Mouse (Mus musculus) limb, embryonic 14.5 days (tissue): Measurements from ENCODE around the gene Tlx2. TPM values are rescaled to one million over a fixed set of nuclear protein-coding genes. Genes with fewer than 3 reads are reported as not detected.
A peak's percentile ranks its signal among the peaks of the same experiment; 100 is the strongest.

ENCODE experiments used
- ATAC-seq: fragments of 200-750 bp; cut with Nextera tagmentation; 2 replicates; pipeline ENCODE4 v1.8.0; 2017; ENCODE audit warnings: low read depth, moderate number of reproducible peaks, moderate TSS enrichment; ENCODE audit not compliant: low FRiP score
- DNase-seq: peaks from one replicate; pipeline ENCODE4 v3.0.0-alpha.2; 2015; ENCODE audit warnings: low spot score
- H3K27ac ChIP-seq: fragments of 300-500 bp; sonication (generic); replicated peaks from 2 replicates; pipeline ENCODE4 v1.5.1; 2014; ENCODE audit warnings: low read depth, mild to moderate bottlenecking, low read length, moderate library complexity, mixed read lengths
- H3K27me3 ChIP-seq: fragments of 300-500 bp; sonication (generic); 2 replicates; pipeline ENCODE4 v1.6.1; 2014; ENCODE audit warnings: low read length, mixed read lengths; ENCODE audit not compliant: control insufficient read depth, insufficient read depth
- H3K36me3 ChIP-seq: fragments of 300-500 bp; sonication (generic); 2 replicates; pipeline ENCODE4 v1.6.1; 2014; ENCODE audit warnings: mild to moderate bottlenecking, low read length, moderate library complexity, mixed read lengths; ENCODE audit not compliant: control insufficient read depth, insufficient read depth
- H3K4me1 ChIP-seq: fragments of 300-500 bp; sonication (generic); 2 replicates; pipeline ENCODE4 v1.6.1; 2014; ENCODE audit warnings: antibody characterized with exemption, low read length, mixed read lengths; ENCODE audit not compliant: control insufficient read depth, insufficient read depth
- H3K4me2 ChIP-seq: fragments of 300-500 bp; sonication (generic); replicated peaks from 2 replicates; pipeline ENCODE4 v1.6.1; 2014; ENCODE audit warnings: low read depth, mild to moderate bottlenecking, low read length, moderate library complexity; ENCODE audit not compliant: severe bottlenecking
- H3K4me3 ChIP-seq: fragments of 300-500 bp; sonication (generic); replicated peaks from 2 replicates; pipeline ENCODE4 v1.5.1; 2014; ENCODE audit warnings: low read length
- H3K9ac ChIP-seq: fragments of 300-500 bp; sonication (generic); 2 replicates; pipeline ENCODE4 v1.6.1; 2014; ENCODE audit warnings: mild to moderate bottlenecking, low read depth, low read length, moderate library complexity; ENCODE audit not compliant: severe bottlenecking
- H3K9me3 ChIP-seq: fragments of 300-500 bp; sonication (generic); 2 replicates; pipeline ENCODE4 v1.6.1; 2016; ENCODE audit warnings: low read length; ENCODE audit not compliant: control insufficient read depth
- POLR2A ChIP-seq: fragments of 200-500 bp; IDR thresholded peaks from 2 replicates; pipeline ENCODE4 v1.8.0; 2012; ENCODE audit warnings: inconsistent platforms, mild to moderate bottlenecking, moderate library complexity, borderline replicate concordance; ENCODE audit not compliant: insufficient read depth, insufficient read length; ENCODE audit errors: extremely low read depth
- WGBS: fragments of 180-500 bp; shearing (Covaris S2); extraction: QIAGEN DNeasy Blood & Tissue Kit; methylation state at CpG from one replicate; pipeline ENCODE4 v1.1.7; 2014; 5-methylcytosine and 5-hydroxymethylcytosine counted together
- microRNA counts: library from miRNA; unstranded; fragments of <30 nt; microRNA quantifications from one replicate; lab custom pipeline; 2016
- microRNA-seq: library from miRNA; unstranded; fragments of <30 nt; microRNA quantifications from one replicate; pipeline ENCODE4, GENCODE M21; 2016
- polyA plus RNA-seq, 2 experiments: library from polyadenylated mRNA; depleted of rRNA in 1 of 2; stranded (reverse) in 1 of 2; unstranded in 1 of 2; fragments of >200 nt; fragmentation: Nextera tagmentation in 1 of 2; extraction: Ambion mirVana in 1 of 2; gene quantifications; 2 replicates each; pipeline versions ENCODE4 v1.2.1 to v1.2.3; 2012 to 2014

Gene Tlx2
- polyA plus RNA-seq, 2 experiments: 0.08 TPM; not detected in 1

- Histone ChIP-seq H3K9me3 (no peaks in the 10 kb centered on the region), H3K27me3 (no peaks in the 10 kb centered on the region), H3K9ac (no peak overlapping the region), H3K27ac (no peak overlapping the region), H3K4me3 (no peak overlapping the region), H3K36me3 (no peaks in the 10 kb centered on the region), H3K4me1 (no peaks in the 10 kb centered on the region), H3K4me2 (no peak overlapping the region)
- no peak for TF ChIP-seq POLR2A
- ATAC-seq (no peak), DNase-seq (no peak)
- 77% methylated on average over 4 of the region's 4 CpGs for WGBS
These were observed 49.1 kb downstream of the Tlx2 start for GRCm38 (mm10) chr6:83020836-83021593.

GRCm38 (mm10) chr6:83020121-83020520, 50.0 kb downstream of the Tlx2 start:
- no peak for DNase-seq

GRCm38 (mm10) chr6:83019044-83019443, 51.0 kb downstream of the Tlx2 start:
- Histone ChIP-seq H3K4me3 (no peak overlapping the region), H3K4me2 (no peak overlapping the region), H3K27me3 (no peaks in the 10 kb centered on the region), H3K27ac (no peak overlapping the region), H3K4me1 (no peaks in the 10 kb centered on the region), H3K36me3 (no peaks in the 10 kb centered on the region), H3K9me3 (no peaks in the 10 kb centered on the region), H3K9ac (no peak overlapping the region)
- TF ChIP-seq POLR2A: no peak
- ATAC-seq (no peak), DNase-seq (no peak)
- 72% methylated on average over 3 of the region's 3 CpGs for WGBS

More at GRCm38 (mm10) chr6:83020121-83020520, 50.0 kb downstream of the Tlx2 start:
- no peaks in the 10 kb centered on the region for H3K36me3 ChIP-seq
- ATAC-seq: no peak
- H3K4me3 ChIP-seq: no peak overlapping the region
- H3K4me1 ChIP-seq: no peaks in the 10 kb centered on the region
- no peak overlapping the region for H3K4me2 ChIP-seq
- no peaks in the 10 kb centered on the region for H3K27me3 ChIP-seq
- TF ChIP-seq POLR2A: no peak
- 80% methylated on average over 6 of the region's 6 CpGs for WGBS
- H3K9ac ChIP-seq: no peak overlapping the region
- H3K9me3 ChIP-seq: no peaks in the 10 kb centered on the region
- H3K27ac ChIP-seq: no peak overlapping the region

MicroRNAs encoded within 50 kb of the gene (microRNA counts, 519-probe panel; counts per million panel counts)
- 1,641 counts per million, percentile 13 among the panel's probes with 10 or more counts for microRNA mmu-miR-3470a+mmu-miR-3470b (lab: Ali Mortazavi, UCI)

Small RNAs within 50 kb of the gene (microRNA-seq; reads per million reads assigned to microRNA genes)
- gene Mir3470a (not detected), gene Mir7040 (0.69 reads per million)

Other genes starting within 250 kb of the Tlx2 start
- 3.2 and 3.9 TPM in 2 replicates for gene Sema4f, start 130.5 kb downstream of the Tlx2 start, polyA plus RNA-seq (2012; rRNA removed)
- gene Sema4f, start 130.5 kb downstream of the Tlx2 start, polyA plus RNA-seq (2014; fragmentation: Nextera tagmentation; extraction: Ambion mirVana): 1.1 and 2.2 TPM in 2 replicates
- gene M1ap, start 123.4 kb downstream of the Tlx2 start, polyA plus RNA-seq (2012; rRNA removed): 0.32 and 0.70 TPM in 2 replicates
- 0.17 and 0.67 TPM in 2 replicates for gene M1ap, start 123.4 kb downstream of the Tlx2 start, polyA plus RNA-seq (2014; fragmentation: Nextera tagmentation; extraction: Ambion mirVana)
- 17.1 and 17.4 TPM in 2 replicates for gene Dok1, start 36.8 kb downstream of the Tlx2 start, polyA plus RNA-seq (2012; rRNA removed)
- 9.6 and 11.4 TPM in 2 replicates for gene Dok1, start 36.8 kb downstream of the Tlx2 start, polyA plus RNA-seq (2014; fragmentation: Nextera tagmentation; extraction: Ambion mirVana)
- gene Loxl3, start 36.1 kb downstream of the Tlx2 start, polyA plus RNA-seq (2012; rRNA removed): 55.6 and 58.6 TPM in 2 replicates
- gene Loxl3, start 36.1 kb downstream of the Tlx2 start, polyA plus RNA-seq (2014; fragmentation: Nextera tagmentation; extraction: Ambion mirVana): 24.1 and 26.0 TPM in 2 replicates
- gene Aup1, start 15.8 kb downstream of the Tlx2 start, polyA plus RNA-seq (2012; rRNA removed): 331 and 427 TPM in 2 replicates
- 131 and 136 TPM in 2 replicates for gene Aup1, start 15.8 kb downstream of the Tlx2 start, polyA plus RNA-seq (2014; fragmentation: Nextera tagmentation; extraction: Ambion mirVana)
- gene Htra2, start 15.0 kb downstream of the Tlx2 start, polyA plus RNA-seq (2012; rRNA removed): 99.8 and 116 TPM in 2 replicates
- gene Htra2, start 15.0 kb downstream of the Tlx2 start, polyA plus RNA-seq (2014; fragmentation: Nextera tagmentation; extraction: Ambion mirVana): 47.0 and 48.4 TPM in 2 replicates
- 1.9 and 2.5 TPM in 2 replicates for gene Dqx1, start 12.4 kb downstream of the Tlx2 start, polyA plus RNA-seq (2012; rRNA removed)
- gene Dqx1, start 12.4 kb downstream of the Tlx2 start, polyA plus RNA-seq (2014; fragmentation: Nextera tagmentation; extraction: Ambion mirVana): 0.35 and 0.37 TPM in 2 replicates
- gene Pcgf1, start 7.6 kb upstream of the Tlx2 start, polyA plus RNA-seq (2012; rRNA removed): 41.8 and 49.8 TPM in 2 replicates
- gene Pcgf1, start 7.6 kb upstream of the Tlx2 start, polyA plus RNA-seq (2014; fragmentation: Nextera tagmentation; extraction: Ambion mirVana): 28.2 and 35.5 TPM in 2 replicates
- 0.54 and 1.2 TPM in 2 replicates for gene Lbx2, start 16.1 kb upstream of the Tlx2 start, polyA plus RNA-seq (2012; rRNA removed)
- gene Lbx2, start 16.1 kb upstream of the Tlx2 start, polyA plus RNA-seq (2014; fragmentation: Nextera tagmentation; extraction: Ambion mirVana): 0.52 and 0.87 TPM in 2 replicates
- 5.2 and 8.7 TPM in 2 replicates for gene Ccdc142, start 31.3 kb upstream of the Tlx2 start, polyA plus RNA-seq (2012; rRNA removed)
- gene Ccdc142, start 31.3 kb upstream of the Tlx2 start, polyA plus RNA-seq (2014; fragmentation: Nextera tagmentation; extraction: Ambion mirVana): 2.7 and 3.0 TPM in 2 replicates
- 7.0 and 7.7 TPM in 2 replicates for gene Gm42688, start 31.3 kb upstream of the Tlx2 start, polyA plus RNA-seq (2012; rRNA removed)
- 2.5 and 4.5 TPM in 2 replicates for gene Gm42688, start 31.3 kb upstream of the Tlx2 start, polyA plus RNA-seq (2014; fragmentation: Nextera tagmentation; extraction: Ambion mirVana)
- 101 and 112 TPM in 2 replicates for gene Mrpl53, start 38.7 kb upstream of the Tlx2 start, polyA plus RNA-seq (2012; rRNA removed)
- 124 and 125 TPM in 2 replicates for gene Mrpl53, start 38.7 kb upstream of the Tlx2 start, polyA plus RNA-seq (2014; fragmentation: Nextera tagmentation; extraction: Ambion mirVana)
- 95.2 and 116 TPM in 2 replicates for gene Mogs, start 45.2 kb upstream of the Tlx2 start, polyA plus RNA-seq (2012; rRNA removed)
- 47.1 and 50.9 TPM in 2 replicates for gene Mogs, start 45.2 kb upstream of the Tlx2 start, polyA plus RNA-seq (2014; fragmentation: Nextera tagmentation; extraction: Ambion mirVana)
- 191 and 267 TPM in 2 replicates for gene Wbp1, start 51.3 kb upstream of the Tlx2 start, polyA plus RNA-seq (2012; rRNA removed)
- gene Wbp1, start 51.3 kb upstream of the Tlx2 start, polyA plus RNA-seq (2014; fragmentation: Nextera tagmentation; extraction: Ambion mirVana): 83.0 and 104 TPM in 2 replicates
- 35.9 and 36.8 TPM in 2 replicates for gene Ino80b, start 55.1 kb upstream of the Tlx2 start, polyA plus RNA-seq (2012; rRNA removed)
- 14.7 and 14.9 TPM in 2 replicates for gene Ino80b, start 55.1 kb upstream of the Tlx2 start, polyA plus RNA-seq (2014; fragmentation: Nextera tagmentation; extraction: Ambion mirVana)
- gene Rtkn, start 65.2 kb upstream of the Tlx2 start, polyA plus RNA-seq (2012; rRNA removed): 151 and 218 TPM in 2 replicates
- gene Rtkn, start 65.2 kb upstream of the Tlx2 start, polyA plus RNA-seq (2014; fragmentation: Nextera tagmentation; extraction: Ambion mirVana): 40.7 and 46.2 TPM in 2 replicates
- 13.1 and 17.9 TPM in 2 replicates for gene Wdr54, start 86.1 kb upstream of the Tlx2 start, polyA plus RNA-seq (2012; rRNA removed)
- gene Wdr54, start 86.1 kb upstream of the Tlx2 start, polyA plus RNA-seq (2014; fragmentation: Nextera tagmentation; extraction: Ambion mirVana): 5.5 and 7.3 TPM in 2 replicates
- gene 1700003E16Rik, start 86.1 kb upstream of the Tlx2 start, polyA plus RNA-seq (2012; rRNA removed): 0.21 and 0.26 TPM in 2 replicates
- gene 1700003E16Rik, start 86.1 kb upstream of the Tlx2 start, polyA plus RNA-seq (2014; fragmentation: Nextera tagmentation; extraction: Ambion mirVana): 1.7 and 1.9 TPM in 2 replicates
- gene Dctn1, start 95.6 kb upstream of the Tlx2 start, polyA plus RNA-seq (2012; rRNA removed): 128 and 140 TPM in 2 replicates
- 82.0 and 89.0 TPM in 2 replicates for gene Dctn1, start 95.6 kb upstream of the Tlx2 start, polyA plus RNA-seq (2014; fragmentation: Nextera tagmentation; extraction: Ambion mirVana)
- gene Slc4a5, start 149.5 kb upstream of the Tlx2 start, polyA plus RNA-seq (2012; rRNA removed): 0.13 and 0.18 TPM in 2 replicates
- 0.25 TPM in 1 of 2 replicates, not detected in the other for gene Slc4a5, start 149.5 kb upstream of the Tlx2 start, polyA plus RNA-seq (2014; fragmentation: Nextera tagmentation; extraction: Ambion mirVana)